21 mouse cellular contexts compared by ENCODE assay signal in genomic region chr9:47300633-47301032, GRCm38 (mm10).
A peak's percentile ranks its signal among the peaks of the same experiment; 100 is the strongest.
DNase-seq lines count a peak whose midpoint lies in the region.
"Had no signal": no experiment of that assay in that cellular context is flagged by ENCODE, and none has a peak within 500 bp of the region (broad histone marks: within the 10 kb centered on the region; RNA-seq: fewer than 3 reads in every experiment).

No protein-coding gene starts in this region.

- H3K27ac ChIP-seq in heart, embryonic 10.5 days: no peak overlapping the region
- no peak overlapping the region for H3K27ac ChIP-seq in embryonic facial prominence, embryonic 10.5 days (replicated peaks)
- H3K27ac ChIP-seq: embryonic facial prominence, embryonic 12.5 days; forebrain, embryonic 15.5 days; heart, adult 2 months; hindbrain, embryonic 10.5 days; hindbrain, embryonic 15.5 days had no signal

- H3K27me3 ChIP-seq in heart, embryonic 10.5 days (ENCODE audit: insufficient read depth, poor library complexity, severe bottlenecking): peaks cover 29% of the 10 kb centered on the region; the same call in 1 of the 2 replicates
- H3K27me3 ChIP-seq in embryonic facial prominence, embryonic 10.5 days (replicated peaks; ENCODE audit: low read depth, poor library complexity, severe bottlenecking): peaks cover 23% of the 10 kb centered on the region
- H3K27me3 ChIP-seq: CH12.LX; embryonic facial prominence, embryonic 12.5 days; forebrain, embryonic 15.5 days; hindbrain, embryonic 15.5 days; Patski had no signal

- H3K4me3 ChIP-seq in heart, embryonic 10.5 days: no peak overlapping the region
- H3K4me3 ChIP-seq in embryonic facial prominence, embryonic 10.5 days: no peak overlapping the region
- H3K4me3 ChIP-seq: embryonic facial prominence, embryonic 12.5 days; forebrain, embryonic 15.5 days; heart, adult 2 months; heart, embryonic 12.5 days; hindbrain, embryonic 10.5 days; hindbrain, embryonic 15.5 days had no signal

- H3K9me3 ChIP-seq in heart, embryonic 10.5 days: no peaks in the 10 kb centered on the region
- no peaks in the 10 kb centered on the region for H3K9me3 ChIP-seq in embryonic facial prominence, embryonic 10.5 days
- H3K9me3 ChIP-seq: embryonic facial prominence, embryonic 12.5 days; forebrain, embryonic 15.5 days; heart, embryonic 12.5 days; hindbrain, embryonic 10.5 days; hindbrain, embryonic 15.5 days had no signal

- peak; percentile 37 for DNase-seq in heart, adult 11 months
- no peak for DNase-seq in heart, embryonic 10.5 days (ENCODE audit: low spot score)
- peak; percentile 72 to 73 for DNase-seq in cerebellum, adult 18-20 months
- DNase-seq in cerebellum, adult 9-11 months: peak; percentile 90
- DNase-seq in cerebellum, postnatal 36 days: peak; percentile 62 to 70
- no peak for DNase-seq in lung, postnatal 10 days
- DNase-seq in B cell, adult 2 months: no peak
- DNase-seq in embryonic facial prominence, embryonic 10.5 days (ENCODE audit: low spot score): no peak
- DNase-seq: adrenal gland, adult 2 months; adrenal gland, postnatal 25 days; embryo, embryonic 11 days; gastrocnemius, postnatal 36 days; heart, adult 2 months; kidney, adult 8-10 months had no signal

- WGBS in heart, embryonic 10.5 days: 78% methylated on average over 1 of the region's 1 CpGs
- WGBS in embryonic facial prominence, embryonic 10.5 days: 66% methylated on average over 1 of the region's 1 CpGs

- H3K4me1 ChIP-seq in heart, embryonic 10.5 days: no peaks in the 10 kb centered on the region
- H3K4me1 ChIP-seq in embryonic facial prominence, embryonic 10.5 days: no peaks in the 10 kb centered on the region
- H3K4me1 ChIP-seq: embryonic facial prominence, embryonic 12.5 days; heart, embryonic 12.5 days; hindbrain, embryonic 10.5 days; hindbrain, embryonic 15.5 days had no signal

- no peaks in the 10 kb centered on the region for H3K36me3 ChIP-seq in heart, embryonic 10.5 days
- H3K36me3 ChIP-seq in embryonic facial prominence, embryonic 10.5 days (replicated peaks): no peaks in the 10 kb centered on the region
- H3K36me3 ChIP-seq: embryonic facial prominence, embryonic 12.5 days; forebrain, embryonic 15.5 days; heart, embryonic 12.5 days; hindbrain, embryonic 10.5 days; hindbrain, embryonic 15.5 days had no signal

Comparison
In these comparisons a context has a peak if more than half of its experiments do, and no peak if none do; other contexts are left out.
1. DNase-seq: peak in heart, adult 11 months (single experiment), cerebellum, adult 18-20 months (2 of 2), cerebellum, adult 9-11 months (single experiment) and cerebellum, postnatal 36 days (2 of 2); none in heart, embryonic 10.5 days (single experiment), lung, postnatal 10 days (single experiment), B cell, adult 2 months (0 of 2) and embryonic facial prominence, embryonic 10.5 days (single experiment).